Mouse (Mus musculus) thymus, postnatal 14 days (tissue): ENCODE measurements around the gene Gm49711.

Experiments used
- DNase-seq: peaks from one replicate; pipeline ENCODE4 v3.0.0; 2021

Gene Gm49711

DNA sequence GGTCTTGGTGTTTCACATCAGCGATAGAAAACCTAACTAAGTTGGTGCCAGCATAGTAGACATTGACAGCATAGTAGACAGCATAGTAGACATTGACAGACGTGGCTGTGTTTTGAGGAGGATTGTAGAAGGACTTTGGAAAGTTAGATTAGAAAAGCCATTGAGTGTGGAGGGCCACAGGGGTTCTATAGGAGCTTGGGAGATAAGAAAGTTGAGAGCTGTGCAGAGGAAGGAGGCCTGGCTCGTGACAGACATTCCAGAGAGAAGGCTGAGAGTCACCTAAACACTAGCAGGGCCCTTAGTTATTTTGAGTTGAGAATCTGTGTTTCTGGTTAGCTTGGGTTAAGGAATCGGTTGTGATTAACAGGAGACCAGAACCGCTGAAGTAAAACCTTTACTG is 69.5 kb downstream of the Gm49711 start:
- DNase-seq, result no peak

DNA sequence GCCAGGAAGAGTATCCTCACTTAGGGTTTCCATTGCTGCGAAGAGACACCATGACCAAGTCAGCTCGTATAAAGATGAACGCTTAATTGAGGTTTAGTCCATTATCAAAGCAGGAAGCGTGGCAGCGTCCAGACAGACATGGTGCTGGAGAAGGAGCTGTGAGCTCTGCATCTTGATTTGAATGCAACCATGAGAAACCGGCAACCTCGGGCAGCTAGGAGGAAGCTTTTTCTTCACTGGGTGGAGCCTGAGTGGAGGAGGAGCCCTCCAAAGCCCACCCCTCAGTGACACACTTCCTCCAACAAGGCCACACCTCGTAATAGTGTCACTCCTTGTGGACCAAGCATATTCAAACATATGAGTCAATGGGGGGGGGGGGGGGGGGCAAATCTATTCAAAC is 71.7 kb downstream of the Gm49711 start:
- no peak for DNase-seq

DNA sequence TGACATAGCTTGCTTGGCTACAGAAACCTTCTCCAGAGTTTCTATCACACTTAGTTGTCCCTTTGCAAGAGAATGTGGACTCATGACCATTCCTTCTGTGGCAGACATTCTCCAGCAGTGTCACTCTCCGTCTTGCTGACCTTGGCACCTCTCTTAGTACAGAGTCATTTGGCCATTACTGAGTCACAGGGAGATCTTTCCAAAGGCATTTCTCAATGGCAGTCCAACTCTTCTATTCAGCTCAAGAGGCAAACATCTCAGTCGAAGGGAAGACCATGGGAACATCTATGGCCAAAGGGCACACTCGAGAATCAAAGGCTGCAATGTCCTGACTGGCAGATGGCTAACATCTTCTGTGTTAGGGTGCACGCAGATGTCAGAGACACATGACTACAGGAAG is 74.4 kb downstream of the Gm49711 start:
- DNase-seq, result no peak

DNA sequence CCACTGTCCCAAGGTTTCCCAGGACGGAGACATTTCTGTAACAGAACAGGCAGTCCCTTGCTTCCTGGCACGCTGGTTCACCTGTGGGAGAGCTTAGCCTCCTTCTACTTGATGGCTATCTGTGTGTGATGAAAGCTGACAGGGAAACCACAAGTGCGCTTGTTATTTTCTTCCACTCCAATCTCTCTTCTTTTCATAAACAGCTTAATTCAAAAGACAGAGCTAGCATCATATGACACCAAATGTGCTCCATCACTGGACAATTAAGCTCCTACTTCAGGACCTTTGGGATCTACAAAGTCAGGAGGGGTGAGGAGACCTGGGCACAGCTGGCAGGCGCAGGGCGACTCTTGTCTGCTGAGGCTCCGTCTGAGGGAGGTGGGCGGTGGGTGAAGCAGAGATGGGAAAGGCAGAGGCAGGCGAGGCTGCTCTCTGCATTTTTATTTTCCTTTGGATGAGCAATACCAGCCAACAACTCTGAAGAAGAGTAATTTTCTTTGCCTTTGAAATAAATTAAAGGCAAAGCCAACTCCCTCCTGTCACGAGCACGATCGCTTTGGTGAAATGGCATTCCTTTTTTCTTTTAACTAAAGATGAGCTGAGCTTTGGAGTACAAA is 76.1 kb downstream of the Gm49711 start:
- no peak for DNase-seq

GRCm38 (mm10) chr16:92136275-92136674 is 78.2 kb downstream of the Gm49711 start:
- no peak for DNase-seq

DNA sequence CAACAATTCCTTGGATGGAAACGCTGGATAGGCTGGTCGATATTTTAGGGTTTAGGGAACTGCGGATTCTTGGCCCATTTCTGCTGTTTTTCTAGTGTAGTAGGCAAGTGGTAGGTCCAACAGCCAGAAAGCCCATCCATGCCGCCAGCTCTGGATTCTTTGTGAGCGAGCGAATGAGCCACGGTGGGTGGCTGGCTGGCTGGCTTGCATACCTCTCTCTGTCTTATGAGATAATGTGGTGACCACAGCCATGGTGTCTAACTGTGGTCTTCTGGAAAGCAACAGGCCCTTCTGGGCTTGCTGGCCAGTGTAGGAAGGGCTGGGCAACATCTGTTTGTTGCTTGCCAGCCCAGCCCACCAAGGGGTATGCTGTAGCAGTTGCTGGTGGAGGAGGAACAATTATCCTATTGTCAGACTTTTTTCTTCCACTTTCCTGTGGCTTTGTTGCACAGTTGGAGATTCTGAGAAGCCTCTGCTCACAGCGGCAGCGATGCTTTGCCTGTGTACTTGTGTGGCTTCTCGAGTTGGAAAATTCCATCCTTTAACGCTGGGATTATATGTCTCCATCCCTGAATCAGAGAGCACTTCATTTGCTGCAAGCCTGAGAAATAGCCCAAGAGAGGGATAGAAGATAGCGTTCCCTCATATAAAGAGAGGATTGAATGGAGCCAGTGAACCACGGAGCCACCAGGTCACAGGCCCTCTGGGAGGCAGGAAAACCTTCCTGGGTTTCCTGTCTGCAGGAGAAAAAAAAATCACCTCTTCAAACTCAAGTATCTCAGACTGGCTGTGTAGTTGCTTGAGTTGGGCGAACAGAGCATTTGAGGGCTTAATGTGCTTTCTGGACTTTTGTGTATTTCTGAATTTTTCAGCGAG is 81.5 kb downstream of the Gm49711 start:
- no peak for DNase-seq

DNA sequence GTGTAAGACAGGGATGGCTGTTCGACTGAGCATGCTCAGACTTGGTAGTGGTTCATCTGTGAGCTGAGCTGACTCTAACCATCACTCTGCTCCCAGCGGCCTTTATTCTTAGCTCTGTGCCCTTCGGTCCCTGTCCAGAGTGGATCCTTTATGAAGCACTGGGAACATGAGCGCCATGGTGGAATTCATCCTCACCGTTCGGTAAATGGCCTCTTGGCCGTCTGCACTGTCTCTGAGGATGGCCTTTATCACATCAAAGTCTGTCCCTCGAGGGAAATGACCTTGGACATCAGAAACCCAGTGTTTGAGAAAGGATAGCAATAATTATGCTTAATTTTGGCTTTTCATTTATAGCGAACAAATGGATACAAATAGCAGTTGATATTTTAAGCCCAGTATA is 82.2 kb downstream of the Gm49711 start:
- DNase-seq, result no peak

- DNase-seq, result no peak
Observed at GRCm38 (mm10) chr16:92141021-92141420, 82.9 kb downstream of the Gm49711 start.

GRCm38 (mm10) chr16:92142426-92143012 is 84.4 kb downstream of the Gm49711 start:
- DNase-seq, result no peak

DNA sequence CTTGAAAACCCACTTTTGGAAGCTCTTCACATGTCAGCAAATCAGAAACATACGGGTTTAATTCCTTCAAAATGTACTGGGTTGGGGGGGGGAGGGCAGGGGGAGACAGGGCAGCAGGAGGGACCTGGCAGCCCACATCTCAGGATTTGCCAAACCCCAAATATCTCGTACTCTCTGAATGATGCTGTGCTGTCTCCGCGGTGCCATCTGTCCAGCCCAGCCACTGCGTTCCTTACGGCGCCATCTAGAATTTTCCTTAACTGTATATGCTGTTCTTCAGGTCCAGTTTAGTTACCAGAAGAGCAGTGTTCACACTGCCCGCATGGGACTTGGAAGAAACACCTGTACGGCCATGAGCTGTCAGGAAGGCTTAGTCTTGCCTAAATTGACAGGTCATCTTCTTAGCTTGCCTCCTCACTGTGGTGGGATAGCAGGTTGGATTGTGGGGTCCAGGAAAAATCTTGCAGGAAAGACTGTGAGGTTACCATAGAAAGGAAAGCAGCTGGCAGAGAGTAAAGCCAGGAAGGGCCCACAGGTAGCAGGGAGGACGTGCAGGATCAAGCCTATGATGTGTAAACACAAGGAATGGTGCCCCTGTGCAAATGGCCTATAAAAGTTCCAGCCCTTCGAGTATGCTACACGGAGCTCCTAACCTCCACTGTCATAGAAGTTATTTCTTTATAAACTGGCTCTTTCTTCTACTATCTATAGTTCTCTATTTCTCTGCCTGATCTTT is 89.7 kb downstream of the Gm49711 start:
- no peak for DNase-seq

- DNase-seq, result no peak
Observed at GRCm38 (mm10) chr16:92148367-92148728, 90.2 kb downstream of the Gm49711 start.

DNA sequence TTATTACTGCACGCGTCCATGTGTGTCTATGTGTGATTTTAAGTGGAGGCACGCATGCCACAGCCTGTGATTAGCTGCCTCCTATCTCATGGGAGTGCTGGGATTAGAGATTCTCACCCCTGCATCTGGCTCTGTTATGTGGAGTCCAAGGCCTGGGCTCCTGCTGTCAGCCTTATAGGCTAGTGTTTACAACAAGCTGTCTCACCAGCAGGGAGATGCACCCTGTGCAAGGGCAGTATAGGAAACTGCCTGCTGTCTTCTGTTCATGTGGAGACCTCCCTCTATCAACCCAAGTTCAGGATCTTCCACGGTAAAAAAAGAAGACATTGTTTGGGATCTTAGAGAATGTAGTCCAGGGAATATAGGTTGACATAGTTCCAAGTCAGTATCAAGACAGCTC is 92.9 kb downstream of the Gm49711 start:
- DNase-seq, result no peak

DNA sequence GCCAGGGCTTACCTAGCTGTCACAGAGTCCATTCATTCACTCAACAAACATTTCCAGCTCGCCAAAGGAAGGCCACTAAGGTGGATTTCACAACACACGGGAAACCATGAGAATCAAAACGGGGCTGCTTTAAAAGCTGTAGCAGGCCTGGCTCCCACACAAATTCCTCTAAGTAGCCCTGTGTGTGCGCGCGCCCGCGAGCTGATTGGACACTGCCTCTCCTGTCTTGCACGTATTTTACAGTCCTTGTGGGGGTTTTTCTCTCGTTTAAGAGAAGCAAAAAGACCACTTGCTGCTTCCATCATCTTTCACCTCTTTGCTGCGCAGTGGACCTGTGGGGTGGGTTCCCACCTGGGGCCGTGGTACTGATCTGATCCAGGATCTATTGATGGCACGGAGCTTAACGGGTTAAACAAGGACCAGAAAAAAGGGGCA is 99.9 kb downstream of the Gm49711 start:
- no peak for DNase-seq

GRCm38 (mm10) chr16:92158461-92159091 is 100.5 kb downstream of the Gm49711 start:
- DNase-seq, result peak; percentile 37

DNA sequence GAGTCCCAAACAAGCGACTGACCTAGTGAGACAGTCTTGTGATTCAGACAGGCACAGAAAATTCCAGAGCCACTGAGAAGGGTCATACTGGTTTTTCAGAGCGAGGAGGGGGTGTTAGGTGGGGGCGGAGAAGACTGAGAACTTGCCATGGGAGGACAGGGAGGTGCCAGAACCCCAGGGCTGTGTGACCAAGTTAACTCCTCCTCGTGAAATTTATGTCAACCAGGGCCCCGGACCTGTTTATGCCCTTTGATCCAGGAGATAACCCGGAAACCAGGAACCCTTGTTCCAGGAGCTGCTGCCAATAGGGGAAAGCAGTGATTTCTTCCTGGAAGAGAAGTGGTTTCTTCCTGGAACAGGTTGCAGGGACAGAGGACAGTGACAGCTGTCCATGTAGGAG is 101.0 kb downstream of the Gm49711 start:
- DNase-seq, result no peak

DNA sequence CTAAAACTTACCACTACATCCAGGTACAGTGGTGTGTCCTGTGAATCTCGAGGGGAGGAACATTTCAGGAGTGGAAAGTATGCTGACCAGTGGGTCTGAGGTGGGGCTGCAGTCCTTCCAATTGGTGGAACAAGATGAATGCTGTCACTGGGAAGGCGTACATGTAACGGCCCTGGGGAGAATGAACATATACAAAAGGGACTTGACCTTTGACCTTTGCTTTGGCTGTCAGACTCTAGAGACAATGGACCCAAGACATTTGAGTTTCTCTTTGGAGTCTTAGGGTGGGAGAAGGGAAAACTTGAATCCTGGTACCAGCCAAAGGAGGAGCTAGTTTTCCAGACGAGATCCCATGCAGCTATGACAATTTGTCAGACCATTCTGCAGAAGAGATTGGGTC is 104.2 kb downstream of the Gm49711 start:
- DNase-seq, result no peak

- no peak for DNase-seq
Observed at GRCm38 (mm10) chr16:92163545-92163944, 105.4 kb downstream of the Gm49711 start.

- no peak for DNase-seq
Observed at GRCm38 (mm10) chr16:92176052-92176451, 117.9 kb downstream of the Gm49711 start.

DNA sequence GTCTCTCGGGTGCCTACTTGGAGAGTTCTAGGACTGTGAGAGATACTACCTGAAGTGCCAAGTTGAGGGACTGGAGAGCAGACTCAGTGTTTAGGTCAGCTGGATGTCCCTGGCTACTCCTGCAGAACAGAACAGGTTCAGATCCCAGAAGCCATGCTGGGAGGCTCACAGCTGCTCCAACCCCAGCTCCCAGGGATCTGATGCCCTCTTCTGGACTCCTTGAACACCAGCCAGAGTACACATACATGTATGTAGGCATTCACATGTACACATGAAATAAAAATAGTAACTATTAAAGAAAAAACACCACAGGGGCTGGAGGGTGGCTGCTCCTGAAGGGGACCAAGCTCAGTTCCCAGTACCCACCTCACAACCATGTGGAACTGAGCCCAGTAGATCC is 119.6 kb downstream of the Gm49711 start:
- no peak for DNase-seq

GRCm38 (mm10) chr16:92179306-92179705 is 121.2 kb downstream of the Gm49711 start:
- no peak for DNase-seq

DNA sequence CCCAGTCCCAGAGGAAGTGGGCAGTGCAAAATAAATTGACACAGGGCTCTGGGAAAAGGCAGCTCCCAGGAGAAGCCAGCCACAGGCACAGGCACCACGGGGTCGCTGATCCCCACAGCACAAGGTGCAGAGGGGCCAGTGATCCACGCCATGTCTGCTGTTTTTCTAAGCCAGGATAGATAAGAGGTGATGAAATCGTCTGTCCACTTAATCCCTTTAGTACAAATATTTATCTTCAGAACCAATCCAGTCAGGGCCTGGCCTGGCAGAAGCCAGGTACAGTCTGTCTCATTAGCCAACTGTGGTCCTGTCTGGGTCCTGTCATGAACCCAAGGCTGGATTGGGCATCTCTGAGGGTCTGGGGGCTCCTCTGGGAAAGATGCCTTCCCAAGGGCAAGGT is 125.4 kb downstream of the Gm49711 start:
- no peak for DNase-seq

- DNase-seq, result no peak
Observed at GRCm38 (mm10) chr16:92190603-92191002, 132.5 kb downstream of the Gm49711 start.

- no peak for DNase-seq
Observed at GRCm38 (mm10) chr16:92195094-92195493, 137.0 kb downstream of the Gm49711 start.
